Mouse (Mus musculus) midbrain, embryonic 16.5 days (tissue): ENCODE measurements around the gene Adarb2. TPM values are rescaled to one million over a fixed set of nuclear protein-coding genes. Genes with fewer than 3 reads are reported as not detected.

ENCODE experiments used
- ATAC-seq: fragments of 200-750 bp; cut with Nextera tagmentation; 2 replicates; pipeline ENCODE4 v1.8.0; 2017; ENCODE audit warnings: moderate TSS enrichment
- H3K27ac ChIP-seq: fragments of 300-500 bp; sonication (generic); 2 replicates; pipeline ENCODE4 v1.5.1; 2014; ENCODE audit warnings: mild to moderate bottlenecking, low read length, mixed read lengths
- H3K27me3 ChIP-seq: fragments of 300-500 bp; sonication (generic); 2 replicates; pipeline ENCODE4 v1.6.1; 2014; ENCODE audit warnings: low read depth, low read length, mixed read lengths; ENCODE audit not compliant: control insufficient read depth, insufficient read depth
- H3K36me3 ChIP-seq: fragments of 300-500 bp; sonication (generic); 2 replicates; pipeline ENCODE4 v1.6.1; 2014; ENCODE audit warnings: mild to moderate bottlenecking, low read length, moderate library complexity, mixed read lengths; ENCODE audit not compliant: control insufficient read depth, insufficient read depth
- H3K4me1 ChIP-seq: fragments of 300-500 bp; sonication (generic); 2 replicates; pipeline ENCODE4 v1.6.1; 2014; ENCODE audit warnings: mild to moderate bottlenecking, low read length, mixed read lengths; ENCODE audit not compliant: control insufficient read depth, insufficient read depth
- H3K4me2 ChIP-seq: fragments of 300-500 bp; sonication (generic); 2 replicates; pipeline ENCODE4 v1.6.1; 2014; ENCODE audit warnings: mild to moderate bottlenecking, low read length, mixed read lengths
- H3K4me3 ChIP-seq: fragments of 300-500 bp; sonication (generic); 2 replicates; pipeline ENCODE4 v1.5.1; 2014; ENCODE audit warnings: low read depth, mild to moderate bottlenecking, low read length, moderate library complexity, mixed read lengths
- H3K9ac ChIP-seq: fragments of 300-500 bp; sonication (generic); 2 replicates; pipeline ENCODE4 v1.6.1; 2014; ENCODE audit warnings: low read depth, low read length, mixed read lengths
- H3K9me3 ChIP-seq: fragments of 300-500 bp; sonication (generic); replicated peaks from 2 replicates; pipeline ENCODE4 v1.6.1; 2014; ENCODE audit warnings: mild to moderate bottlenecking, low read length, mixed read lengths; ENCODE audit not compliant: control insufficient read depth, poor library complexity, severe bottlenecking
- WGBS: fragments of 180-500 bp; shearing (Covaris S2); extraction: QIAGEN DNeasy Blood & Tissue Kit; methylation state at CpG from one replicate; pipeline ENCODE4 v1.1.7; 2014; 5-methylcytosine and 5-hydroxymethylcytosine counted together
- polyA plus RNA-seq: library from polyadenylated mRNA; unstranded; fragments of >200 nt; fragmentation: Nextera tagmentation; extraction: Ambion mirVana; gene quantifications from 2 replicates; pipeline ENCODE4 v1.2.1, GENCODE M21; 2015

The Adarb2 gene
- polyA plus RNA-seq, 1 experiment from 2014 or later: 30.2 TPM

DNA sequence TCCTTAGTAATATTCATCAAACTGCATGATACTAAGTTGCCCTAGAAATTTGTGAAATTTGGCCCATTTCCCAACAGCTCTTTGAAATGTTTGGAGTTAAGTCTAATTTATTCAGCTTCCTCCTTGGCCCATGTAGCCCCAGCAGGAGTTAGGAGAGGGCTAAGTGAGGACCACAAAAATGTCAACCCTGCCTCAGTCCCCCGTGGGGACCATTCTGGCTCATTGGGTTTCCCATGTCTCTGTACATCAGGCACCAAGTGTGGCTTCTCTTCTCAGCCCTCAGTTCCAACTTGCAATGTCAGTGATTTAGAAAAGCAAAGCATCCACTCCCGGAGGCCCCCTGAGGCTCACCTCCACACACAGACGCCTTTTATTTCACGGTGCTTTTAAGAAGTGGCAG is 502.6 kb downstream of the Adarb2 start:
- peak; percentile 14; the same call in 1 of the 2 replicates for ATAC-seq
- WGBS: 35% methylated on average over 4 of the region's 4 CpGs
- H3K27me3 ChIP-seq: no peaks in the 10 kb centered on the region

GRCm38 (mm10) chr13:8713377-8713776 is 510.7 kb downstream of the Adarb2 start:
- ATAC-seq: no peak
- Histone ChIP-seq H3K9ac (no peak overlapping the region), H3K27me3 (no peaks in the 10 kb centered on the region), H3K27ac (no peak overlapping the region), H3K4me3 (no peak overlapping the region), H3K36me3 (no peaks in the 10 kb centered on the region), H3K9me3 (no peaks in the 10 kb centered on the region), H3K4me2 (no peak overlapping the region), H3K4me1 (no peaks in the 10 kb centered on the region)
- WGBS: 88% methylated on average over 6 of the region's 6 CpGs

More for the DNA sequence above, 502.6 kb downstream of the Adarb2 start:
- no peak overlapping the region for H3K27ac ChIP-seq
- H3K9ac ChIP-seq: no peak overlapping the region
- no peak overlapping the region for H3K4me3 ChIP-seq
- no peaks in the 10 kb centered on the region for H3K36me3 ChIP-seq
- no peaks in the 10 kb centered on the region for H3K9me3 ChIP-seq
- no peak overlapping the region for H3K4me2 ChIP-seq
- no peaks in the 10 kb centered on the region for H3K4me1 ChIP-seq

DNA sequence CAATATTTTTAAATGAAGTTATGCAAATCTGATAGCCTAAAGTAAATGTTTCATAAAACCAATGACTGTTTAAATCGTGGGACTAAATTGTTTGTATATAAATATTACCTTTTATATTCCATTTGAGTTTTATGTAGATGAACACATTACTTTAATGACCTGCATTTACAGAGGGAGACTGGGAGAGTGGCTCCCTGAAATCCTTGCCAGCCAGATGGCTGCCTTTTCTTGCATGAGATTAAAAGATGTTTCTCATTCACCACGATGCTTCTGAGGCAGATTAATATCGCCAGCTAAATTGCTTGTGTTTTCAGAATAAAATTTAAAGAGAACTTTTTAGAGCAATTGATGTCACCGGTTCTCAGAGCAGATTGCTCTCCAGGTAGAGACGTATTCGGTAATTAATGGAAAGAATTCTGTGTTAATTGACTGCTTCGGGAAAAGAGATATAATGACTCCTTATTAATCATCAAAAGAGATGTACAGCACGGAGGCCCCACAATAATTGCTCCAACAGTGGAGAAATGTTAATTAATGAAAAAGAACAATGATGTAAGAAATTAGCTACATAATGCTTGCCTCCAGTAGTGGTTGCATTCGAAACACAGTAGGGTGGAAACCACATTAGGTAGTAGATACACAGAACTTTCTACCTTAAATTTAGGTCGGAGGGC is 527.4 kb downstream of the Adarb2 start:
- Histone ChIP-seq H3K9me3 (no peaks in the 10 kb centered on the region), H3K9ac (no peak overlapping the region), H3K36me3 (no peaks in the 10 kb centered on the region), H3K4me1 (no peaks in the 10 kb centered on the region), H3K4me2 (no peak overlapping the region), H3K27ac (no peak overlapping the region), H3K4me3 (no peak overlapping the region), H3K27me3 (no peaks in the 10 kb centered on the region)
- peak; percentile 28; the same call in 1 of the 2 replicates for ATAC-seq
- 59% methylated on average over 10 of the region's 10 CpGs for WGBS

DNA sequence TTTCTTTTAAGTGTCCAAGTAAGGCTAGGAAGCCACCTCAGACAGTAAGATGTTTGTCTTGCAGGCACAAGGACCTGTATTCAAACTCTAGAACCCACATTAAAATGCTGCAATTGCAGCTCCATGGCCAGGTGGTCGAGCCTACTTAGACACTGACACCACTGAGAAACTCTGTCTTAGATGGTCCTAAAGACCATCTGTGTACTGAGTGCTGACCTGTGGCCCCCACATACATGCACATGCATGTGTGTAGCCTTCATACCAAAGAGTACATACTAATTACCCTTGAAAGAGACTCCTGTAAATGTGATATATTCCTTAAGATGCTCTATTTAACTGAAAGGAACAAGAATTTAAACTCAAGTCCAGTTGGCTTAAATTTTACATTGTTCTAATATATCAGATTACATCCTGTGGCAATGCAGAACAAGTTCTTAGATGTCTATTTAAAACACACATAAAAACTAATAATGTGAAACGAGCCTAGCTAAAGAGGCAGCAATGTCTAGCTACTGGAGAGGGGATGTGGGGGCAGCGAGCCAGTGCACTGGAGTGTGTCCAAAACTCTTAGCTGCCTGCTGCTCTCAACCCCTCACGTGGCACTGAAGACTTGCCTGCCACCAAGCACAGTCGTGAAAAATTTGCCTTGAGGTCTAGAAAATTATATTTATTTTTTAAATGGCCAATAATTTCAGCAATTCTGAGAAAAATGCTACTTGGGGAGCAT is 534.6 kb downstream of the Adarb2 start:
- Histone ChIP-seq H3K36me3 (no peaks in the 10 kb centered on the region), H3K4me3 (no peak overlapping the region), H3K27ac (no peak overlapping the region), H3K4me1 (no peaks in the 10 kb centered on the region), H3K27me3 (no peaks in the 10 kb centered on the region), H3K4me2 (no peak overlapping the region), H3K9ac (no peak overlapping the region), H3K9me3 (no peaks in the 10 kb centered on the region)
- no peak for ATAC-seq
- 64% methylated on average over 5 of the region's 5 CpGs for WGBS

- no peak overlapping the region for H3K9ac ChIP-seq
- no peaks in the 10 kb centered on the region for H3K36me3 ChIP-seq
- no peaks in the 10 kb centered on the region for H3K27me3 ChIP-seq
- H3K9me3 ChIP-seq: no peaks in the 10 kb centered on the region
- no peaks in the 10 kb centered on the region for H3K4me1 ChIP-seq
- H3K4me2 ChIP-seq: no peak overlapping the region
- H3K4me3 ChIP-seq: no peak overlapping the region
- no peak for ATAC-seq
- WGBS: 98% methylated on average over 5 of the region's 5 CpGs
- no peak overlapping the region for H3K27ac ChIP-seq
These were observed 540.1 kb downstream of the Adarb2 start for GRCm38 (mm10) chr13:8742792-8743191.

GRCm38 (mm10) chr13:8744565-8744964 is 541.9 kb downstream of the Adarb2 start:
- no peaks in the 10 kb centered on the region for H3K9me3 ChIP-seq
- WGBS: 46% methylated on average over 3 of the region's 3 CpGs
- no peak for ATAC-seq

DNA sequence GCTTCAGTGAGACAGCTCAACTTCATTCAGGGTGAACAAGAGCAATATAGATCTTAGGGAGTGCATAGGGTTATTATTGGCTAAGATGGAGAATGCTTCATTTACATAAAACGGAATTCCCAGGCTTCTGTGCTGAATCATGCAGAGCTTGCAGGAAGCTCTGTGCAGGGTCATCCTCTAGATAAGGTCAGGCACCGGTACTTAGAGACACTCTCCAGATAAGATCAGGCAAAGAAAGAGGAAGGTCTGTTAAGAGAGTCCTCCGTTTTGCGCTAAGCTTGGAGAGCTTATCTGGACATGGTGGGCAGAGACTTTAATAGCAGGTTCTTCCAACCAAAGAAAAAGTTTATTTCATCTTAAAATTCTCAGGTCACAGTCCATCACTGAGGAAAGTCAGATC is 542.9 kb downstream of the Adarb2 start:
- H3K36me3 ChIP-seq: no peaks in the 10 kb centered on the region
- no peak overlapping the region for H3K4me3 ChIP-seq
- H3K4me2 ChIP-seq: no peak overlapping the region
- H3K4me1 ChIP-seq: no peaks in the 10 kb centered on the region
- no peak overlapping the region for H3K9ac ChIP-seq
- no peak for ATAC-seq
- no peak overlapping the region for H3K27ac ChIP-seq
- 85% methylated on average over 4 of the region's 4 CpGs for WGBS
- H3K27me3 ChIP-seq: no peaks in the 10 kb centered on the region
- H3K9me3 ChIP-seq: no peaks in the 10 kb centered on the region

More at GRCm38 (mm10) chr13:8744565-8744964, 541.9 kb downstream of the Adarb2 start:
- H3K4me3 ChIP-seq: no peak overlapping the region
- no peaks in the 10 kb centered on the region for H3K36me3 ChIP-seq
- H3K27me3 ChIP-seq: no peaks in the 10 kb centered on the region
- no peak overlapping the region for H3K27ac ChIP-seq
- no peak overlapping the region for H3K9ac ChIP-seq
- no peak overlapping the region for H3K4me2 ChIP-seq
- H3K4me1 ChIP-seq: no peaks in the 10 kb centered on the region

- no peak for ATAC-seq
- 85% methylated on average over 6 of the region's 6 CpGs for WGBS
These were observed 546.8 kb downstream of the Adarb2 start for GRCm38 (mm10) chr13:8749451-8749850.

DNA sequence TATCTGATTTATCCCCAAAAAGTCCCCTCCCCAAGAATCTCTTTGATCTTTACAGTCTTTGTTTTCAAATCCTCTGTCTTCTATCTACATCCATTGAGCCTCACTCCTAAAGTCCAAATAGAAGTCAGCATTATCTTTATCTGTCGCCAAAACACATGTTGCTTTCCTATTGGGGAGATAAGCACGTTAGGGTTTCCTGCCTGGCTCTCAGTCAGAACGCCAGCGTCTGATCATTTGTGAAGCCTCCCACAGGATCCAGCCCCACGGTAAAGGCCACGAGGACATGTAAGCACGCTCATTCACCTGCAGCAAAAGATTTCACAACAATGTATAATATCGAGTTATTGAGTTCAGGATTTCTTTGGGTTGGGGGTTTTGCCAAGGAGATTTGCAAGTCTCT is 558.3 kb downstream of the Adarb2 start:
- ATAC-seq: no peak
- no peaks in the 10 kb centered on the region for H3K27me3 ChIP-seq
- 53% methylated on average over 8 of the region's 8 CpGs for WGBS

More at GRCm38 (mm10) chr13:8749451-8749850, 546.8 kb downstream of the Adarb2 start:
- Histone ChIP-seq H3K36me3 (no peaks in the 10 kb centered on the region), H3K27me3 (no peaks in the 10 kb centered on the region), H3K9ac (no peak overlapping the region), H3K4me2 (no peak overlapping the region), H3K9me3 (no peaks in the 10 kb centered on the region; the same call in 1 of the 2 replicates), H3K4me3 (no peak overlapping the region), H3K4me1 (no peaks in the 10 kb centered on the region), H3K27ac (no peak overlapping the region)

More for the DNA sequence above, 558.3 kb downstream of the Adarb2 start:
- no peaks in the 10 kb centered on the region for H3K4me1 ChIP-seq
- no peak overlapping the region for H3K27ac ChIP-seq
- H3K4me3 ChIP-seq: no peak overlapping the region
- no peaks in the 10 kb centered on the region for H3K9me3 ChIP-seq
- H3K36me3 ChIP-seq: no peaks in the 10 kb centered on the region
- H3K9ac ChIP-seq: no peak overlapping the region
- no peak overlapping the region for H3K4me2 ChIP-seq
